Comparison of ENCODE assay signal across 18 mouse cellular contexts in the genomic region with DNA sequence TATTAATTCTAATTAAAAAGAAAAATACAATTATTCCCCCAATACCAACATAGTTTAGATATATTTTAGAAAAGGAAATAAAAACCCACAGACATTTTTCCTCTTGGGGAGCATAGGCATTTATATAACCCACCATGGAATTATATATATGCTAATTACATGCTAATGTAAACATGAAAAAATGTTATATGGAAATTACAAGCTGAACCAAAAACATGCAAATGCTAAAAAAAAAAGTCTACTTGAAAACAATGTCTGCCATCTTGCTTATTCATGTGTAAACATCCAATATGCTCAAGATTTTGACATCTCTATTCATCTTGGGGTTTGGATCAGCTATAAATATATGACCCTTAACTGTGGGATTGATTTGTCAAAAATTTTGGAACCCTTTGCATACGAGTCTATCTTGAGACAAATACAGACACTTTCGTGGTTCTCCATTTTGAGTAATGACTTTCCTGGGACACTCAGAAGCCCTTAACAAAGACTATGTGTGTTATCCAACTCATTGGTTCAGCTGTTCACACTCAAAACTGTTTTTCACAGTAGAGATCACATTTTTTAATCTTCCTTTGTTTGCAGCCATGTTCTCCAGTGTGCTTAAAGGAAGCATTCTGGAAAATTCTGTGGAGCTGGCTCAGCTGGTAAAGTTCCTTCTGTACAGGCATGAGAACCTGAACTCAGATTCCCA.
"Had no signal": no experiment of that assay in that cellular context is flagged by ENCODE, and none has a peak within 500 bp of the region (broad histone marks: within the 10 kb centered on the region; RNA-seq: fewer than 3 reads in every experiment).

No protein-coding gene starts in this region.

- H3K4me1 ChIP-seq: limb, embryonic 12.5 days; liver, embryonic 13.5 days; lung, embryonic 15.5 days; megakaryocyte, embryonic 14.5 days; midbrain, embryonic 12.5 days; stomach, embryonic 15.5 days had no signal

- H3K36me3 ChIP-seq: liver, embryonic 13.5 days; lung, embryonic 15.5 days; stomach, embryonic 15.5 days had no signal

- H3K9me3 ChIP-seq: limb, embryonic 12.5 days; liver, embryonic 13.5 days; lung, embryonic 15.5 days; megakaryocyte, embryonic 14.5 days; midbrain, embryonic 12.5 days; stomach, embryonic 15.5 days had no signal

- H3K27me3 ChIP-seq: limb, embryonic 12.5 days; liver, embryonic 13.5 days; lung, embryonic 15.5 days; megakaryocyte, embryonic 14.5 days; midbrain, embryonic 12.5 days; stomach, embryonic 15.5 days had no signal

- H3K9ac ChIP-seq: limb, embryonic 12.5 days; liver, embryonic 13.5 days; liver, postnatal 0 days; lung, embryonic 15.5 days; midbrain, embryonic 12.5 days; stomach, embryonic 15.5 days had no signal

- ATAC-seq: liver, postnatal 0 days had no signal

- H3K4me2 ChIP-seq: limb, embryonic 12.5 days; liver, embryonic 13.5 days; lung, embryonic 15.5 days; midbrain, embryonic 12.5 days; stomach, embryonic 15.5 days had no signal

- H3K27ac ChIP-seq: layer of hippocampus, adult 2 months; left cerebral cortex, adult 2 months; limb, embryonic 12.5 days; liver, embryonic 13.5 days; lung, embryonic 15.5 days; macrophage; midbrain, embryonic 12.5 days; stomach, embryonic 15.5 days had no signal

- DNase-seq: kidney, adult 9 months; kidney, postnatal 10 days; kidney, postnatal 4 days; liver; liver, embryonic 13.5 days; liver, postnatal 0 days; lung, postnatal 14 days; right cerebral cortex, postnatal 14 days; thymus, adult 2 months; thymus, postnatal 36 days had no signal

- H3K4me3 ChIP-seq: layer of hippocampus, adult 2 months; left cerebral cortex, adult 2 months; limb, embryonic 12.5 days; liver, embryonic 13.5 days; lung, embryonic 15.5 days; megakaryocyte, embryonic 14.5 days; midbrain, embryonic 12.5 days; stomach, embryonic 15.5 days had no signal
